Mouse (Mus musculus): Measurements from ENCODE around the gene Mastl.
A peak's percentile ranks its signal among the peaks of the same experiment; 100 is the strongest.

Mastl gene

DNA sequence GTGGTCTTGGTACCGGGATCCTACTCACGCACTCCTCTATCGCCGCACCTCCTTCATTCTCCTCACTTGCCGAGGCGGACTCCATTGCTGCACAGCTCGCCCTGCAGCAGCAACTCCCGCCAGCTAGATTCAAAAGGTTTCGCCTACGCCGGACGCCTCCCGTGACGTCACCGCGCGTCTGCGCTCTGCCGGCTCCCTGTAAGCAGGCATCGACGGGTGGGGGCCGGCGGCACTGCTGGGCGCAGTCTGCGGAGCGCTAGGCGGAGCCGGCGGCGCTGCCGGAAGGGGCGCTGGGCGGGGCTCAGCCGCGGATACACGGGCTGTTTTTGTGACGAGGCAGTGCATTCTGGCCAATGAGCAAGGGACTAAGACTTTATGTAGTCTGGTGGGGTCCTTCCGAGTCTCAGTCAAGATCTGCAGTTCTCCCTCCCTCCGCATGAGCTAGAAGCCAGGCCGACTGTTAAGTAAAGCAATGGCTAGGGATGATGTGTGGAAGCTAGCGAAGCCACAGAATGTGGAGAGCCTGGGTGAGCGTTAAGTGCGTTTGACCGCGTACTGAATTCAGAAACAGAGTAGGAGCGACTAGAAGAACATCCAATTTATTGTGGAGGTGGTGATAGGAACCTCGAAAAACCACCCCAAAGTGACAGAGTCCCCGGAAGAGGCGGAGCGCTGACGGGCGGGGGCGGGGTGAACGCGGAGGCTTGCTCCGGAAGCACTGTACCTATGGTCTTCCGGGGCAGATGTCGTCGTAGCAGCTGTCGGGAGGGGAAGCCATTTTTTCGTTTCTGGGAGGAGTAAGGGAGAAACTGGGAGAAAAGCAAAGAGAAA is at the start of gene Mastl, which contains the start of gene Yme1l1:
TSS of gene Mastl (minus strand) at position 248 of the 831 bp plus-strand sequence.
TSS of gene Yme1l1 (plus strand) at position 593 of the 831 bp plus-strand sequence.
- peak; percentile 96 for DNase-seq (ENCODE audit: low spot score)

DNA sequence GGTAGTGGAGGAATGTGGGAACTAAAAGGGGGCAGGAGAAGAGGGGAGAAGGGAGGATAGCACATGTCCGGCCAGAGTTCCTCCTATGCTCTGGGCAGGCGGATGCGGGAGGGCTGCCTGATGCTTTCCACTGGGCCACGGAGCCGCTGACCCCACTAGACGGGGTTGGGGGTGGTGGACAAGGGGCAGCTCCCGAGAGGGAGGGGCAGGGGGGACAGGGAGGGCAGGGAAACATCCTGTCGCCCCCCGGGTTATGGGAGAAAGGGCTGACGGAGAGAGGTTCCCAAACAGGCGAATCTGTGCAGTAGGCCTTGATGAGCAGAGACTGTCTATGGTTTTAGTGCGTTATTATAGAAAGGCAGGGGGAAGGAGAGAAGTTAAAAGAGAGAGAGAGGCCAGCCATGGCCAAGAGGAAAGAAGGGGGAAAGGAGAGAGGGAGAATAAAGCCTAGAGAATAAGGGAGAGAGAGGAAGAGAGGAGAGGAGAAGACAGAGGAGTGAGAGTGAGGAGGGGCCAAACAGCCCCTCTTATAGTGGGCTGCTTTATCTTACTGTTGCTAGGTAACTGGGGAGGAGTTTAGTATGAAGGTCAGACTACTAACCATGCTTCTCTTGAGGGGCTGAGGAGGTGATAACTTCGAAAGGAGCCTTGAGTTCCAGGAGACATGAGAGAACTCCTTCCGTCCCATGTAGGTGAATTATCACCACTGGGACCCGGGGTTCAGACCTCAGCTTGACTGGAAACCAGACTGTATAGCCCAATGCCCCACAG is 47.3 kb upstream of the Mastl start:
- no peak for DNase-seq (ENCODE audit: low spot score)

DNA sequence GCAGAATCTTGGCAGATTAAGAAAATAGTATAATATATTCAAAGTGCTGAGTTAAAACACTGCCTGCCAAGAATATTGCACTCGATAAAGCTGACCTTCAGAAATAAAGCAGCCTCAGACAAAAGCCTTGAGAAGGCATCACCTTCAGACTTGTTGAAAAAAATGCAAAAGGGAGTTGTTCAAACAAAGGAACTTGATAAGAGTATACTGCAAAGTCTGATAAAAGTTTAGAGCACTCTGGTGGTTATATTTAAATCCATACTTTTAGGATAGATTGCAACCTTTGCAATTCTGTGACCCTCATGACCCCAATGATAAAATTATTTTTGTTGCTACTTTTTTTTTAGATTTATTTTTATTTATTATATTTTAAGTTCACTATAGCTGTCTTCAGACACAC is 45.2 kb upstream of the Mastl start:
- DNase-seq (ENCODE audit: low spot score): no peak

DNA sequence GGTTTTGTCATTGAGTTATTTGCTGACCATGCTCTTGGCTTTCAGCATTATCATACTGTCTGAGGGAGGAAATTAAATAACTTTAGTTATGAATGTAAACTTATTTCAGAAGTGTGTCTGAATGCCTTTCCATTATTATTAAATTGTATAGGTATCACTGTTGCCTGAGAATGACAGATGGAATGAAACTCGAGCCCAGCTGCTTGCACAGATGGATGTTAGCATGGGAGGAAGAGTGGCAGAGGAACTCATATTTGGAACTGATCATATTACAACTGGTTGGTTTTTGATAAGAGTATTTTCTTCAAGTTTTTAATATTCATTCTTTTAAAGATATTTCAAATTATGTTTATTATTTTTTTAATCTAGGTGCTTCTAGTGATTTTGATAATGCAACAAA is 38.5 kb upstream of the Mastl start:
- no peak for DNase-seq (ENCODE audit: low spot score)

DNA sequence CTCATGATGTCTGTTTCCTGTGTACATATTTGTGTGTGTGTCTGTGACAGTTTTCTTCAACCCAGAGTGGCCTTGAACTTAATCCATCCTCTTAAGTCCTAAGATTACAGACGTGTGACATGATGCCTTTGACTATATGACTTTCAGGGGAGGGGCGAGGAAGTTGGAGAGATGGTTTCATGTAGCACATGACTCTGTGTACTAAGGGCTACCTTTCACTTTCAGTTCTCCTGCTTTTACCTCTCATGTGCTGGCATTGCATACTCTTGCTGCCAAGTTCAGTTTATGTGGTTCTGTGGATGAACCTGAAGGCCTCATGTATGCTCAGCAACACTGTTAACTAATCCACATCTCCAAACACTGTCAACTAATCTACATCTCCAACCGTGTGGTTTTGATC is 16.5 kb upstream of the Mastl start:
- no peak for DNase-seq (ENCODE audit: low spot score)

DNA sequence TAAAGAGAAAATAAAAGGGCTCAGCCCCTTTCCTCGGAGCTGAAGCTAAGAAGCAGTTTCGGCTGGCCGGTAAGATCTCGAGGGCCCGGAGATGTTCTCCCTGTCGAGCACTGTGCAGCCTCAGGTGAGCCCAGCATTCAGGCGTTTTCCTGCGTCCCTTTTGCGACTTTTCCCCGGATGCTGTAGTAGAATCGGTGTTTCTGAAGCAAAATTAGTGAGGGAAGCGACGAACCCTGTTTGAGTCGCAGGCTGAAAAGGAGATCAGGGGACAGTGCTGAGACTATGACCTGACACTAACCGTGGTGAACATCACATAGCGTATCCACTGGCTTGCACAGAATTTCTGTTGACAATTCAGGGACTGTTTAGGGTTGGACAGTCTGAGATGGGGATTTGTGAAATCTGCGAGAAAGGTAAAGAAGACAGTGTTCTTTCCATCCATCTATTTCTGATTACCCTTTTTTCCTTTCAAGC is 821 bp upstream of the Mastl start:
- DNase-seq (ENCODE audit: low spot score): no peak

DNA sequence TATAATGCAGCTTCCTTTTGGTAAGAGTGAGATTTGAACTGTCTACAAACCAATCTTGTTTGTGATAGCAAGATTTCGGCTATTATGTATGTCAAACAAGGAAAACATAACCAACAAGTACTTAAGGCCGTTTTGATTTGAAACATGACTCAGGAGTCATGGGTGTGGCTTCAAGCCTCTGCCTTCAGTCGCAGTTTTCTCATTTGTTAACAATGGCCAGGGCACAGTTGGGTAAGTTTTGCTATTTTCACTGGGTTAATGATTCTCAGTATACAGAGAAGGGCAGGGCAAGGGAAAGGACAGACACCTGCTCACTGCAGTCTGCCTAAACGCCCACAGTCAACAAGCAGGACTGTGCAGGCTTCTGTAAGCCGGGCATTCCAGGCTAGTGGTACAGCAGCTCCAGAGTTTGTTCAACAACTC is 614 bp downstream of the Mastl start:
- DNase-seq (ENCODE audit: low spot score): no peak

DNA sequence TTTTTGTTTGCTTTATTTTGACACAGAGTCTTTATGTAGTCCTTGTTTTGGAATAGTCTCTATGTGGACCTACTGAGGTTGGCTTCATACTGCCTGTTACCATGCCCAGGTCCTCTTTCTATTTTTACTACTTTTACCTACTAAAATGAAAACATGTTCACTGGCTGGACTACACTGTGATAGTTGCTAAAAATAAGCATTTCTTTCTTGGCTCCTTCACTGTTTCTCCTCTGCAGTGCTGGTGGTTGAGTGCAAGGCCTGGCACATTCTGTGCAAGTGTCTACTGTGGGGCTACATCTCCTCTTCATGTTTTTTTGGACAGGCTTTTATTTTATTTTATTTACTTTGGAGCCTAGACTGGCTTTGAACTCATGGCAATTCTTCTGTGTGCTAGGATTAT is 36.3 kb downstream of the Mastl start:
- no peak for DNase-seq (ENCODE audit: low spot score)

DNA sequence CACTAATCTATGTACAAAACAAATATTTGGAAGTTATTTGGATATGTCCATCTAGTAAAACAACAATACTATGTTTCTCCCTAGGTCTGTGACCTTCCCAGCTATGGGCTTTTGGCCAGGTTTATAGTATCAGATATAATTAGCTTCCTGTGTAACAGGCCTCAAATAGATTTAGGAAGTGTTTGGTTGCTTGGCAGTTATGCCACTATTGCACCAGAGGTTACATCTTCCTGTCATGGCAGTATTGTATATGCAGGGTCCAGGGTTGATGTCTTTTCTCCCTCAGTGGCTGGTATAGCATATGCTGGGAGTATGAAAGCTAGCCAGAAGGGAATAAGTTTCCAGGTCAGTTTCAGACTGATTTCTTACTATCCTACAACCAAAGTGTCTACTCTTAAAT is 53.6 kb downstream of the Mastl start:
- no peak for DNase-seq (ENCODE audit: low spot score)

DNA sequence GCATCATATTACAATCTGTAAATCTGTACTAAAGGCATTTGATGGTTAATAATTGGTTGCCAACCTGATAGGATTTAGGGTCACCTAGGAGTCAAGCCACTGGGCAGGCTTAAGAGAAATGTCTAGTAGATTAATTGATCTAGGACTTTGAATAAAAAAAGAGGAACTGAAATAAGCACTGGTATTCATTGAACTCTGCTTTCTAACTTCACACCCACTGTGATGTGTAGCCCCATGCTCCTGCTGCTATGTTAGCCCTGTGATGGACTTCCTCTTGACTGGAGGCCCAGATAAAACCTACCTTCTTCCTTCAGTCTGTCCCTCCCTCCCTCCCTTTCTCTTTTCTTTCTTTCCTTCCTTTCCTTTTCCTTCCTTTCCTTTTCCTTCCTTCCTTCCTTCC is 58.8 kb downstream of the Mastl start:
- DNase-seq (ENCODE audit: low spot score): no peak

DNA sequence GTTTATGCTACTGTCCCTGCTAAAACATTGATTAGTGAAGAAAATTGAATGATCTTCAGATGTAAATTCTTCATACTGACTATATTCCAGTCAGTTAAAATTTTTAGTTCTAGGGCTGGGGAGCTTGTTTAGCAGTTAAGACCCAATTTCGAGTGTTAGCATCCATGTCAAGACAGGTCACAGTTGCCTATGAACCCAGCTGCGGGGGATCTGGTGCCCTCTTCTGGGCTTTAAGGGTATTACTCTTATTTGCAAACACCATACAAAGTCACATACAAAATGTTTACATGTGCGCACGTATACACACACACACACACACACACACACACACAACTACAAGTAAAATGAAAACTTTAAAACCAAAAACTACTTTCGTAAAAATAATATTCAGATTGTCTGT is 63.6 kb downstream of the Mastl start:
- DNase-seq (ENCODE audit: low spot score): peak; percentile 4

DNA sequence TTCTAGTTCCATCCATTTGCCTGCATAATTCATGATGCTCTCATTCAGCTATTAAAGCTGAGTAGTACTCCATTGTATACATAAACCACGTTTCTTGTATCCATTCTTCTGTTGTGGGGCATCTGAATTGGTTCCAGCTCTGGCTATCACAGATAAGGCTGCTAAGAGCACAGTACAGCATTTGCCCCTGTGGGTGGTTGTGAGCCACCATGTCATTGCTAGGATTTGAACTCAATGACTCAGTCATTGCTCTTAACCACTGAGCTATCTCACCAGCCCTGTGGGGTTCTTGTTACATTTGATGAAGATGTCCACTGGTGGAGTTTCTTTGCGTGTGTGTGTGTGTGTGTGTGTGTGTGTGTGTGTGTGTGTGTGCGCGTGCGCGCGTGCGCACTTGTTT is 71.3 kb downstream of the Mastl start:
- DNase-seq (ENCODE audit: low spot score): no peak

DNA sequence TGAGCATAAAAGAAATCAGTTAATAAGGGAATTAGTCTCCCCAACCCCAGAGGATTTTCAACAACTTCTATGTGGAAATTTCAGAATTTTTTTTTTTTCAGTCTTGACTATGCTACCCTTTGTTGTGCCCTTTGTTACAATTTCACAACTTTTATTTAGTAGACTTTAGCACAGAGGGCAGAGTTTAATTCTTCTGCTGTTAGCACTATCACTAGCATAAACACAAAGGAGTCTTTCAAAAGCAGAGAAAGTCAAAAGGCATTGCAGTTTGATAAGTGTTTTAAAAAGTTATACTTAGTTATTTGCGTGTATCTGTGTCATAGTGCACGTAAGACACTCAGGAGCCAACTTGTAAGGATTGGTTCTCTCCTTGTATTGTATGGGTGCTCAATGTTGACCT is 77.2 kb downstream of the Mastl start:
- no peak for DNase-seq (ENCODE audit: low spot score)

DNA sequence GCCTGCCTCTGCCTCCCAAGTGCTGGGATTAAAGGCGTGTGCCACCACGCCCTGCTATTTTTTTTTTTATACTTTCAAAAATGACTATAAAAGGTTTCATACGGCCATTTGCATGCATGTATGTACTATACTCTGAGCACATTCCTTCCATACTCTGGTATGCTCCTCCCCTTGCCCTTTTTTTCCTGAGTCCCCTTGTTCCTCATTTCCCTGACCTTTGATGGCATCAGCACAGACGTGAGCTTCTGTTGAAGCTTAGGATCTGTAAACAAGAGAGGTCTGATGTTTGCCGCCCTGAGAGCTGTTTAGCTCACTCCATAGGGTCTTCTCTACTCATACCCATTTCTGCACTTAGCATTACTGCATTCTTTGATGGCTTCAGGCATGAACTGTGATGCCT is 78.1 kb downstream of the Mastl start:
- no peak for DNase-seq (ENCODE audit: low spot score)

DNA sequence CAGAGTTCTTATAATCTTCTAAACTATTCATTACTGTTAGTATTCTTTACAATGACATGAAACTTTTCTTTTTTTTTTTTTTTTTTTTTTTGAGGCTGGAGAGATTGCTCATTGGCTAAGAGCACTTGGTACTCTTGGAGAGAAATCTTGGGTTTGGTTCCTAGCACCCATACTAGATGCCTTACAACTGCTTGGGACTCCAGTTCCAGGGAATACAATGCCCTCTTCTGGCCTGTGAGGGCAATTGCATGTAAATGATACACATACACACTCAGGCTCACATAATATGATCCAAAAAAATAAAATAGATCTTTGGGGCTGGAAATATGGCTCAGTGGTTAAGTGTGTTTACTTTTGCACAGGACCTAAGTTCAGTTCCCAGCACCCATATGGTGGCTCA is 79.0 kb downstream of the Mastl start:
- no peak for DNase-seq (ENCODE audit: low spot score)

DNA sequence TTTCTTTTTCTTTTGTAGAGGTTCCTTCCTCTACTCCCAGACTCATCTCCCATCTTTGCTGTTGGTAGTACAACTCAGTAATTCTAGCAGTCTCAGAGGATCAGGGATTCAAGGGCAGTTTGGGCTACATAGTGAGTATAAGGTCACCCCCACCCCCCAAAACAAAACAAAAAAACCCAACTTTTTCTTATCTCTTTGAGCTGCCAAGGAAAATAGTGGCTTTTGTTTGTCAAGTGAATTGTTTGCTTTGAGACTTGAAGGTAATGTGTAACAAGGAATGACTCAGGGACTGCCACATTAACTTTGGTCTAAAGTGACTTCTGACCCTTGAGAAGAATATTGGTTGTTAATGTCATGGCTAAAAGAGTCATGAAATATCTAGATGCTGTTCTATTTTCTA is 80.0 kb downstream of the Mastl start:
- DNase-seq (ENCODE audit: low spot score): no peak

DNA sequence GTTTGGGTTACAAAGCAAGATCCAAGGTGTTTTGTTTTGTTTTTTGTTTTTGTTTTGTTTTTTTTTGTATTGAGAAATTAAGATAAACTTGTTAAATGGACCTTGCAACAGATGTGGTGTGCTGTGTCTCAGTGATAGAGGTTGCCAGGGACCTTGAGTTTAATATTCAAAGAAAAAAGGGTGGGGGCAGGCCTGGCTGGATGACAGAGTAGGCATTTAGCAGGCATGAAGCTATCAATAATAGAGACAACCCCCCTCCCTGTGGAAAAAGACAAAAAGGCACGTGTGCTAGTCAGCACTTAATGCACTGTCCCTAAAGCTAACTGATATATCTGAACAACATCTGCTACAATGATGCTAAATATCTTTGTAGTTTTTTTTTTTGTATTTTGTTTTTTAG is 84.4 kb downstream of the Mastl start:
- DNase-seq (ENCODE audit: low spot score): no peak

DNA sequence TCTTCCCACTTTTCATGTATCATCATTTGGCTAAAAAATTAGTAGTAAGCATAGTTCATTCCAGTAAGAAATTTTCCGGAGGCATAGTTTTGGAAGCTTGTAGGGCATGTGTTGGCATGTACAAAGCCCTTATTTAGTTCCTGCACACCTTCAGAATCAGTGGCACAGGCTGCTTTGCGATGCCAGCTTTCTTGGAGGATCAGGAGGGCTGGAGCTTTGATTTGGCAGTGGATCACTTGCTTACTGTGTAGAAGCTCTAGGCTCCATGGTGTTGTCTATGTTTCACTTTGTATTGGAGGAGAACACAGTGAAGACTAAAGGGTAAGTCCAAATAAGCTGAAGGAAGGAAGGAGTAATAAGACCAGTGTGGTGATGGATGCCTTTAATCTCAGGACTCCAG is 85.3 kb downstream of the Mastl start:
- DNase-seq (ENCODE audit: low spot score): no peak

DNA sequence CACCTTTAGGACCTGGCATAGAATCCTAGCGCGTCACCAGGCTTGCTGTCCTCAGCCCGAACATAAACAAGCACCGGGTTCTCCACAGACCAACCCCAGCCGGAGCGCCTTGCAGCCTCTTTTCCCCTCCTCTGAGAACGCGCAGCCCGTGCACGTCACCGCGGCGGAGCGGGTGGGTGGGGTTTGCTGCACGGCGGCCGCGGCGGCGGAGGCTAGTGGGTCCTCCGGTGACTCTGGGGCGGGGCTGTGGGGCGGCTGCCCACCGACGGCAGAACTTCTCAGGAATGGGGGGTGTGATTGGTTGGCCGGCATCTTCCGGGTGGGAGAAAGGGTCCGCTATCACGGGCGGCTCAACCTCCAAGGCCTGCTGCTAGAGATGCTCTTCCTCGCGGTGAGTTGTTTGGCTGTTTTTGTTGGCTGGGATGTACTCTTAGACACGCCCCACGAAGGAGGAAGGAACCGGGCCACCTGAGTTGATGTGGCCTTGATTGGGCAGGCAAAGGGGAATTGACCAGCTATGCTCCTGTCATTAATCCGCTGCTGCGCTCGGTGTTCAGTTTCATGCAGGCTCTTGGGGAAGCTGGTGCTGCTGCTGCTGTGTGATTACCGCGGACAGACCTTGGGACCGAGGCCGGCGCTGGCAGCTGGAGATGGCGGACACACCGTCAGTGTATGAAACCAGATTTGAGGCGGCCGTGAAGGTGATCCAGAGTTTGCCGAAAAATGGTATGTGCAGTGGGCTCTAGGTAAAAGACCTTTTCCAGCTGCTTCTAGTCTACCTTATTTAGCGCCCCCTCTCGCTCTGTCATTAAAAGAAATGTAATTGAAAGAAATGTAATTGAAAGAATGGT is 86.7 kb downstream of the Mastl start:
- peak; percentile 93 for DNase-seq (ENCODE audit: low spot score)

DNA sequence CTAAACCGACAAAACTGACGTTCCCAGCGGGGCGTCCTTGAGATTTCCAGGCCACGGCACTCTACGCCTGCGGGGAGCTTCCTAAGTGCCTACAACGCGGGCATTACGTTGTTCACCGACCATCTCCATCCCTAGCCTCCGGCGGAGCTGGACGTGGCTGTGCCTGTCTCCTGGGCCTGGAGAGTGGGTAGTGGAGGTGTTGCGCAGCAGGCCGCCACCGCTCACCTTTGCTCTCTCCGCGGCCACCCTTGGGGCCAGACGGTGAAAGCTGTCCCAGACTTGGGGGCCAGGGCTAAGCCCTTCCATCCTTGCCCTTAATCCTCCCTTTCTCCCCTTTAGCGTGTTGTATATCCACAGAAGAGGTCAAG is 87.5 kb downstream of the Mastl start:
- DNase-seq (ENCODE audit: low spot score): no peak

DNA sequence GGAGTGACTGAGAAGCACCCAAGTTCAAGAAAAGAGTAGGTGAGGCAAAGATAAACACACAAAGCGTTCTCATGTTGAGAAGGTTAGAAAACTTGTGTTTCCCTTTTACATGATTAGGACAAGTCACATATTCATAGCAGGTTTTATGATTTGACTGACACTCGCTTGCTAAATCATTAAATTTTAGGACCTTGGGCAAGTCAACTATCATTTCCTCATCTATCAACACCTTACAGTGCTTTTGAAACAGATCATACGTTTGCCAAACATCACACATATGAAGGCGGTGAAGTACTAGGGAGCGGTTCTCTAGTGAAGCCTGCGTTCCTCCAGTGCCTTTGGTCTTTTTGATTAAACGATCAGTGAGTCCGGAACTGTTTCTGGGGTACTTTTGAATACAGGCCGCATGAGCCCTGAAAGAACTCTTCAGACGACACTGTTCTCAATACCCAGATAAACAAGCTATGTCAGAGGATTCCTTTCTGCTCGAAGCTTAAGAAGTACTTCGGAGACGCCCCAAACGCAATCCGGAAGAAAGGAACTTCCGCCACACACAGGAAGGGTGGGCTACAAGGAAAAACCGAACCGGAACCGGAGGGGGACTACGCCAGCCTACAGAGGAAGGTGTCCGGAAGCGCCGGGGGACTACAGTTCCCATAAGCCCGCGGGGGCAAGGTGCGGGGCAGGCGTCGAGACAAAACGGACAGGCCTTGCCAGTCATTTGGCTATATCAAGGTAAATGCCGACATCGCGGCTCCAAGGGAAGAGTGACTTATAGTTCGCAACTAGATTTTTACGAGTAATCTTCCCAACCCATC is 88.1 kb downstream of the Mastl start, which contains the start of gene Acbd5:
TSS of gene Acbd5 (plus strand) at position 616 of the 818 bp plus-strand sequence.
- peak; percentile 90 for DNase-seq (ENCODE audit: low spot score)
